Mouse (Mus musculus): Measurements from ENCODE around the gene Chchd4. TPM values are rescaled to one million over a fixed set of nuclear protein-coding genes. Genes with fewer than 3 reads are reported as not detected.

Chchd4 gene
- polyA plus RNA-seq, 1 experiment from 2014 or later = 34.2 TPM

Other genes starting within 250 kb of the Chchd4 start
- gene Wnt7a, start 62.2 kb downstream of the Chchd4 start, polyA plus RNA-seq (2015; fragmentation: Nextera tagmentation; extraction: Ambion mirVana) = 0.14 and 0.44 TPM in 2 replicates
- 52.3 and 54.3 TPM in 2 replicates for gene Tmem43, start 157 bp upstream of the Chchd4 start, polyA plus RNA-seq (2015; fragmentation: Nextera tagmentation; extraction: Ambion mirVana)
- gene Xpc, start 42.3 kb upstream of the Chchd4 start, polyA plus RNA-seq (2015; fragmentation: Nextera tagmentation; extraction: Ambion mirVana) = 28.9 and 30.3 TPM in 2 replicates
- 251 and 258 TPM in 2 replicates for gene Lsm3, start 42.4 kb upstream of the Chchd4 start, polyA plus RNA-seq (2015; fragmentation: Nextera tagmentation; extraction: Ambion mirVana)
- 82.9 and 96.3 TPM in 2 replicates for gene Slc6a6, start 210.5 kb upstream of the Chchd4 start, polyA plus RNA-seq (2015; fragmentation: Nextera tagmentation; extraction: Ambion mirVana)